Mouse (Mus musculus) liver, embryonic 12.5 days (tissue): ENCODE data around the gene Lpgat1. TPM values are rescaled to one million over a fixed set of nuclear protein-coding genes. Genes with fewer than 3 reads are reported as not detected.

Experiments
- ATAC-seq: fragments of 200-750 bp; cut with Nextera tagmentation; 2 replicates; pipeline ENCODE4 v1.8.0; 2017; ENCODE audit warnings: moderate number of reproducible peaks, mild to moderate bottlenecking, moderate library complexity
- H3K27ac ChIP-seq: fragments of 300-500 bp; sonication (generic); 2 replicates; pipeline ENCODE4 v1.5.1; 2016; ENCODE audit warnings: mild to moderate bottlenecking
- H3K27me3 ChIP-seq: fragments of 300-500 bp; sonication (generic); replicated peaks from 2 replicates; pipeline ENCODE4 v1.6.1; 2016; ENCODE audit warnings: mild to moderate bottlenecking, moderate library complexity
- H3K36me3 ChIP-seq: fragments of 300-500 bp; sonication (generic); 2 replicates; pipeline ENCODE4 v1.6.1; 2016; ENCODE audit warnings: mild to moderate bottlenecking, moderate library complexity
- H3K4me1 ChIP-seq: fragments of 300-500 bp; sonication (generic); 2 replicates; pipeline ENCODE4 v1.6.1; 2016
- H3K4me2 ChIP-seq: fragments of 300-500 bp; sonication (generic); 2 replicates; pipeline ENCODE4 v1.6.1; 2016; ENCODE audit warnings: mild to moderate bottlenecking, moderate library complexity
- H3K4me3 ChIP-seq: fragments of 300-500 bp; sonication (generic); 2 replicates; pipeline ENCODE4 v1.5.1; 2016; ENCODE audit warnings: mild to moderate bottlenecking, moderate library complexity
- H3K9ac ChIP-seq: fragments of 300-500 bp; sonication (generic); 2 replicates; pipeline ENCODE4 v1.6.1; 2016; ENCODE audit warnings: mild to moderate bottlenecking, moderate library complexity
- H3K9me3 ChIP-seq: fragments of 300-500 bp; sonication (generic); replicated peaks from 2 replicates; pipeline ENCODE4 v1.6.1; 2016; ENCODE audit warnings: mild to moderate bottlenecking, moderate library complexity
- WGBS: fragments of 180-500 bp; shearing (Covaris S2); methylation state at CpG from one replicate; pipeline ENCODE4 v1.1.7; 2016; ENCODE audit not compliant: insufficient replicate concordance; 5-methylcytosine and 5-hydroxymethylcytosine counted together
- polyA plus RNA-seq: library from polyadenylated mRNA; unstranded; fragments of >200 nt; fragmentation: Nextera tagmentation; extraction: Ambion mirVana; gene quantifications from 2 replicates; pipeline ENCODE4 v1.2.1, GENCODE M21; 2016

Lpgat1 gene
- polyA plus RNA-seq, 1 experiment from 2014 or later: 21.8 TPM

- 0 out of 2 replicates have a peak, but pooled peaks cover 2% of the 10 kb centered on the region for H3K36me3 ChIP-seq
- H3K4me3 ChIP-seq: no peak overlapping the region
- no peaks in the 10 kb centered on the region for H3K27me3 ChIP-seq
- 81% methylated on average over 6 of the region's 6 CpGs for WGBS
- no peak for ATAC-seq
- H3K27ac ChIP-seq: no peak overlapping the region
- H3K4me1 ChIP-seq: 0 out of 2 replicates have a peak, but pooled peaks cover 3% of the 10 kb centered on the region
- no peak overlapping the region for H3K4me2 ChIP-seq
- no peak overlapping the region for H3K9ac ChIP-seq
- no peaks in the 10 kb centered on the region for H3K9me3 ChIP-seq
Observed at GRCm38 (mm10) chr1:191737871-191738270, 20.2 kb downstream of the Lpgat1 start.

- Histone ChIP-seq H3K27ac (no peak overlapping the region), H3K4me2 (no peak overlapping the region), H3K9me3 (no peaks in the 10 kb centered on the region), H3K9ac (no peak overlapping the region), H3K4me3 (no peak overlapping the region), H3K27me3 (no peaks in the 10 kb centered on the region), H3K36me3 (0 out of 2 replicates have a peak, but pooled peaks cover 2% of the 10 kb centered on the region), H3K4me1 (0 out of 2 replicates have a peak, but pooled peaks cover 3% of the 10 kb centered on the region)
- 77% methylated on average over 2 of the region's 2 CpGs for WGBS
- ATAC-seq: no peak
Observed at GRCm38 (mm10) chr1:191738726-191739125, 21.1 kb downstream of the Lpgat1 start.

GRCm38 (mm10) chr1:191740587-191741361, 23.1 kb downstream of the Lpgat1 start:
- H3K4me3 ChIP-seq: no peak overlapping the region
- no peaks in the 10 kb centered on the region for H3K27me3 ChIP-seq
- H3K9ac ChIP-seq: no peak overlapping the region
- H3K4me1 ChIP-seq: 0 out of 2 replicates have a peak, but pooled peaks cover 3% of the 10 kb centered on the region
- no peak overlapping the region for H3K27ac ChIP-seq
- 61% methylated on average over 6 of the region's 6 CpGs for WGBS
- 0 out of 2 replicates have a peak, but pooled peaks cover 2% of the 10 kb centered on the region for H3K36me3 ChIP-seq
- H3K9me3 ChIP-seq: no peaks in the 10 kb centered on the region
- ATAC-seq: no peak
- no peak overlapping the region for H3K4me2 ChIP-seq

GRCm38 (mm10) chr1:191741635-191742034, 24.0 kb downstream of the Lpgat1 start:
- Histone ChIP-seq H3K27me3 (no peaks in the 10 kb centered on the region), H3K9me3 (no peaks in the 10 kb centered on the region), H3K4me3 (no peak overlapping the region), H3K4me2 (no peak overlapping the region), H3K36me3 (0 out of 2 replicates have a peak, but pooled peaks cover 2% of the 10 kb centered on the region), H3K27ac (no peak overlapping the region), H3K9ac (no peak overlapping the region), H3K4me1 (0 out of 2 replicates have a peak, but pooled peaks cover 3% of the 10 kb centered on the region)
- 57% methylated on average over 4 of the region's 4 CpGs for WGBS
- no peak for ATAC-seq

GRCm38 (mm10) chr1:191748431-191748830, 30.8 kb downstream of the Lpgat1 start:
- no peak overlapping the region for H3K4me3 ChIP-seq
- no peaks in the 10 kb centered on the region for H3K4me1 ChIP-seq
- no peak overlapping the region for H3K4me2 ChIP-seq
- H3K9me3 ChIP-seq: no peaks in the 10 kb centered on the region
- no peaks in the 10 kb centered on the region for H3K27me3 ChIP-seq
- H3K27ac ChIP-seq: no peak overlapping the region
- ATAC-seq: no peak
- WGBS: 79% methylated on average over 1 of the region's 1 CpGs
- H3K36me3 ChIP-seq: no peaks in the 10 kb centered on the region; the same call in 1 of the 2 replicates
- no peak overlapping the region for H3K9ac ChIP-seq

GRCm38 (mm10) chr1:191756520-191757199, 39.0 kb downstream of the Lpgat1 start:
- 37% methylated on average over 3 of the region's 3 CpGs for WGBS
- H3K36me3 ChIP-seq: peaks cover 30% of the 10 kb centered on the region
- ATAC-seq: no peak

GRCm38 (mm10) chr1:191774106-191774505, 56.5 kb downstream of the Lpgat1 start:
- Histone ChIP-seq H3K9me3 (no peaks in the 10 kb centered on the region), H3K27ac (no peak overlapping the region), H3K36me3 (peaks cover 31% of the 10 kb centered on the region), H3K27me3 (no peaks in the 10 kb centered on the region), H3K4me1 (no peaks in the 10 kb centered on the region), H3K4me2 (no peak overlapping the region), H3K4me3 (no peak overlapping the region), H3K9ac (no peak overlapping the region)
- WGBS: 68% methylated on average over 5 of the region's 5 CpGs
- no peak for ATAC-seq

More at GRCm38 (mm10) chr1:191756520-191757199, 39.0 kb downstream of the Lpgat1 start:
- Histone ChIP-seq H3K9ac (no peak overlapping the region), H3K4me3 (no peak overlapping the region), H3K4me1 (peaks cover 4% of the 10 kb centered on the region; the same call in 1 of the 2 replicates), H3K4me2 (no peak overlapping the region), H3K9me3 (no peaks in the 10 kb centered on the region), H3K27ac (no peak overlapping the region), H3K27me3 (no peaks in the 10 kb centered on the region)

GRCm38 (mm10) chr1:191775116-191775515, 57.5 kb downstream of the Lpgat1 start:
- no peak overlapping the region for H3K9ac ChIP-seq
- H3K4me3 ChIP-seq: no peak overlapping the region
- ATAC-seq: no peak
- H3K27ac ChIP-seq: no peak overlapping the region
- peaks cover 36% of the 10 kb centered on the region for H3K36me3 ChIP-seq
- H3K9me3 ChIP-seq: no peaks in the 10 kb centered on the region
- no peaks in the 10 kb centered on the region for H3K27me3 ChIP-seq
- H3K4me2 ChIP-seq: no peak overlapping the region
- H3K4me1 ChIP-seq: no peaks in the 10 kb centered on the region
- whole genome bisulfite sequencing: 62% methylated on average over 8 of the region's 8 CpGs

- Histone ChIP-seq H3K27me3 (no peaks in the 10 kb centered on the region), H3K4me3 (no peak overlapping the region), H3K36me3 (peaks cover 43% of the 10 kb centered on the region), H3K9ac (no peak overlapping the region), H3K27ac (no peak overlapping the region), H3K4me1 (no peaks in the 10 kb centered on the region), H3K4me2 (no peak overlapping the region), H3K9me3 (no peaks in the 10 kb centered on the region)
- WGBS: 74% methylated on average over 8 of the region's 8 CpGs
- ATAC-seq: no peak
Observed at GRCm38 (mm10) chr1:191777521-191777920, 59.9 kb downstream of the Lpgat1 start.

- Histone ChIP-seq H3K27me3 (no peaks in the 10 kb centered on the region), H3K4me1 (no peaks in the 10 kb centered on the region), H3K4me3 (no peak overlapping the region), H3K9me3 (no peaks in the 10 kb centered on the region), H3K36me3 (peaks cover 29% of the 10 kb centered on the region), H3K27ac (no peak overlapping the region), H3K9ac (no peak overlapping the region), H3K4me2 (no peak overlapping the region)
- 78% methylated on average over 1 of the region's 1 CpGs for WGBS
- no peak for ATAC-seq
Observed at GRCm38 (mm10) chr1:191780470-191780869, 62.8 kb downstream of the Lpgat1 start.

- Histone ChIP-seq H3K9me3 (no peaks in the 10 kb centered on the region; the same call in none of the 2 replicates), H3K4me3 (no peak overlapping the region), H3K4me1 (no peaks in the 10 kb centered on the region), H3K9ac (no peak overlapping the region), H3K27me3 (no peaks in the 10 kb centered on the region), H3K27ac (no peak overlapping the region), H3K36me3 (peaks cover 8% of the 10 kb centered on the region; the same call in 1 of the 2 replicates), H3K4me2 (no peak overlapping the region)
- no peak for ATAC-seq
- 69% methylated on average over 11 of the region's 11 CpGs for WGBS
Observed at GRCm38 (mm10) chr1:191785108-191785507, 67.5 kb downstream of the Lpgat1 start.

GRCm38 (mm10) chr1:191786255-191786654, 68.6 kb downstream of the Lpgat1 start:
- Histone ChIP-seq H3K4me1 (no peaks in the 10 kb centered on the region), H3K27me3 (no peaks in the 10 kb centered on the region), H3K27ac (no peak overlapping the region), H3K4me3 (no peak overlapping the region), H3K4me2 (no peak overlapping the region), H3K9me3 (no peaks in the 10 kb centered on the region; the same call in none of the 2 replicates), H3K36me3 (0 out of 2 replicates have a peak, but pooled peaks cover 3% of the 10 kb centered on the region), H3K9ac (no peak overlapping the region)
- ATAC-seq: no peak
- 64% methylated on average over 6 of the region's 6 CpGs for WGBS
